Mouse (Mus musculus): Measurements from ENCODE around the gene Hdac9.

DNA sequence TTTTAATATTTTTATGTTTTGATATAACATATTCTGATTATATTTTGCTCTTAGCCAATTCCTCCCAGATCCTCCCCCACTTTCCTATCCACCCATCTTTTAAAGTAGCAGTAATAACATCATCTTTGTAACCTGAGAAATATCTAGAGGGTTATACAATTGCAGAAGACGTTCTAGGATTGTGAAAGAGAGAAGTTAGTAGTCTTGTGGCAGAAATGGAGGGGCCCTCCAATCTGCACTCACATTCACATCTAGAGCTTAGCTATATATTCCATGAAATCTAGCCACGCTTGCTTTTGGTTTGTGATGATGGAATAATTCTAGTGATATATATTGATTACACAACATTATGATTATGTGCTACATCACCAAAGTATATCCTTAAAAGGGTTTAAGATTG is 106.7 kb downstream of the Hdac9 start:
- no peak for TF ChIP-seq CTCF (IDR thresholded peaks at IDR 0.05; ENCODE audit: borderline replicate concordance, insufficient read depth, low read length)
- no peak for TF ChIP-seq POLR2A (IDR thresholded peaks at IDR 0.05; ENCODE audit: low read depth, low read length)
